Mouse (Mus musculus): ENCODE data around the gene Ccdc97. TPM values are rescaled to one million over a fixed set of nuclear protein-coding genes. Genes with fewer than 3 reads are reported as not detected.

Gene Ccdc97
- polyA plus RNA-seq, 1 experiment from 2014 or later: 33.7 TPM

GRCm38 (mm10) chr7:25703793-25704494, 14.9 kb downstream of the Ccdc97 start:
- Histone ChIP-seq H3K4me3 (replicated peaks; ENCODE audit: low read length) (no peak overlapping the region), H3K4me2 (ENCODE audit: low read length) (peak overlapping the region; percentile 62; the same call in 1 of the 2 replicates), H3K27me3 (replicated peaks; ENCODE audit: control insufficient read depth, insufficient read depth, low read length) (0 out of 2 replicates have a peak, but pooled peaks cover 5% of the 10 kb centered on the region), H3K9me3 (ENCODE audit: control insufficient read depth, low read length) (peaks cover 5% of the 10 kb centered on the region), H3K36me3 (ENCODE audit: control insufficient read depth, insufficient read depth) (no peaks in the 10 kb centered on the region), H3K4me1 (replicated peaks; ENCODE audit: control insufficient read depth, insufficient read depth, low read length) (peaks cover 6% of the 10 kb centered on the region), H3K9ac (replicated peaks; ENCODE audit: low read depth, low read length) (no peak overlapping the region), H3K27ac (ENCODE audit: low read length) (no peak overlapping the region)
- no peak for ATAC-seq
- 23% methylated on average over 10 of the region's 10 CpGs for WGBS

GRCm38 (mm10) chr7:25702350-25702749, 16.5 kb downstream of the Ccdc97 start:
- H3K27ac ChIP-seq (ENCODE audit: low read length): no peak overlapping the region
- no peak for ATAC-seq
- H3K27me3 ChIP-seq (replicated peaks; ENCODE audit: control insufficient read depth, insufficient read depth, low read length): 0 out of 2 replicates have a peak, but pooled peaks cover 5% of the 10 kb centered on the region
- no peak overlapping the region for H3K9ac ChIP-seq (replicated peaks; ENCODE audit: low read depth, low read length)
- no peak overlapping the region for H3K4me3 ChIP-seq (replicated peaks; ENCODE audit: low read length)
- peaks cover 6% of the 10 kb centered on the region for H3K4me1 ChIP-seq (replicated peaks; ENCODE audit: control insufficient read depth, insufficient read depth, low read length)
- peaks cover 5% of the 10 kb centered on the region for H3K9me3 ChIP-seq (ENCODE audit: control insufficient read depth, low read length)
- 98% methylated on average over 2 of the region's 2 CpGs for WGBS
- H3K4me2 ChIP-seq (ENCODE audit: low read length): no peak overlapping the region
- no peaks in the 10 kb centered on the region for H3K36me3 ChIP-seq (ENCODE audit: control insufficient read depth, insufficient read depth)

GRCm38 (mm10) chr7:25700732-25701131, 18.2 kb downstream of the Ccdc97 start:
- WGBS: 81% methylated on average over 12 of the region's 12 CpGs
- no peak overlapping the region for H3K4me2 ChIP-seq (ENCODE audit: low read length)
- H3K27ac ChIP-seq (ENCODE audit: low read length): no peak overlapping the region
- H3K4me3 ChIP-seq (replicated peaks; ENCODE audit: low read length): no peak overlapping the region
- H3K27me3 ChIP-seq (replicated peaks; ENCODE audit: control insufficient read depth, insufficient read depth, low read length): 0 out of 2 replicates have a peak, but pooled peaks cover 5% of the 10 kb centered on the region
- peaks cover 5% of the 10 kb centered on the region for H3K9me3 ChIP-seq (ENCODE audit: control insufficient read depth, low read length)
- peaks cover 6% of the 10 kb centered on the region for H3K4me1 ChIP-seq (replicated peaks; ENCODE audit: control insufficient read depth, insufficient read depth, low read length)
- ATAC-seq: no peak
- no peak overlapping the region for H3K9ac ChIP-seq (replicated peaks; ENCODE audit: low read depth, low read length)
- H3K36me3 ChIP-seq (ENCODE audit: control insufficient read depth, insufficient read depth): no peaks in the 10 kb centered on the region

GRCm38 (mm10) chr7:25699851-25700250, 19.0 kb downstream of the Ccdc97 start:
- WGBS: 54% methylated on average over 13 of the region's 13 CpGs
- Histone ChIP-seq H3K9me3 (ENCODE audit: control insufficient read depth, low read length) (peaks cover 5% of the 10 kb centered on the region), H3K27ac (ENCODE audit: low read length) (no peak overlapping the region), H3K36me3 (ENCODE audit: control insufficient read depth, insufficient read depth) (no peaks in the 10 kb centered on the region), H3K4me2 (ENCODE audit: low read length) (no peak overlapping the region), H3K4me1 (replicated peaks; ENCODE audit: control insufficient read depth, insufficient read depth, low read length) (peaks cover 4% of the 10 kb centered on the region), H3K9ac (replicated peaks; ENCODE audit: low read depth, low read length) (no peak overlapping the region), H3K27me3 (replicated peaks; ENCODE audit: control insufficient read depth, insufficient read depth, low read length) (0 out of 2 replicates have a peak, but pooled peaks cover 7% of the 10 kb centered on the region), H3K4me3 (replicated peaks; ENCODE audit: low read length) (no peak overlapping the region)
- no peak for ATAC-seq

GRCm38 (mm10) chr7:25694104-25694503, 24.8 kb downstream of the Ccdc97 start:
- H3K4me3 ChIP-seq (replicated peaks; ENCODE audit: low read length): no peak overlapping the region
- H3K36me3 ChIP-seq (ENCODE audit: control insufficient read depth, insufficient read depth): no peaks in the 10 kb centered on the region
- H3K9me3 ChIP-seq (ENCODE audit: control insufficient read depth, low read length): no peaks in the 10 kb centered on the region
- ATAC-seq: peak; percentile 45; the same call in 1 of the 2 replicates
- no peak overlapping the region for H3K27ac ChIP-seq (ENCODE audit: low read length)
- peaks cover 31% of the 10 kb centered on the region for H3K27me3 ChIP-seq (replicated peaks; ENCODE audit: control insufficient read depth, insufficient read depth, low read length)
- H3K9ac ChIP-seq (replicated peaks; ENCODE audit: low read depth, low read length): no peak overlapping the region
- H3K4me1 ChIP-seq (replicated peaks; ENCODE audit: control insufficient read depth, insufficient read depth, low read length): peaks cover 5% of the 10 kb centered on the region
- H3K4me2 ChIP-seq (ENCODE audit: low read length): no peak overlapping the region
- 43% methylated on average over 8 of the region's 8 CpGs for WGBS

GRCm38 (mm10) chr7:25690051-25690450, 28.8 kb downstream of the Ccdc97 start:
- H3K4me2 ChIP-seq (ENCODE audit: low read length): no peak overlapping the region
- no peak overlapping the region for H3K4me3 ChIP-seq (replicated peaks; ENCODE audit: low read length)
- 31% methylated on average over 5 of the region's 5 CpGs for WGBS

GRCm38 (mm10) chr7:25689603-25690021, 29.3 kb downstream of the Ccdc97 start:
- WGBS: 10% methylated on average over 12 of the region's 12 CpGs
- Histone ChIP-seq H3K9ac (replicated peaks; ENCODE audit: low read depth, low read length) (no peak overlapping the region), H3K4me2 (ENCODE audit: low read length) (peak overlapping the region; percentile 53), H3K36me3 (ENCODE audit: control insufficient read depth, insufficient read depth) (no peaks in the 10 kb centered on the region), H3K27ac (ENCODE audit: low read length) (no peak overlapping the region), H3K4me3 (replicated peaks; ENCODE audit: low read length) (peak overlapping the region; percentile 43), H3K9me3 (ENCODE audit: control insufficient read depth, low read length) (no peaks in the 10 kb centered on the region), H3K4me1 (replicated peaks; ENCODE audit: control insufficient read depth, insufficient read depth, low read length) (peaks cover 34% of the 10 kb centered on the region), H3K27me3 (replicated peaks; ENCODE audit: control insufficient read depth, insufficient read depth, low read length) (peaks cover 58% of the 10 kb centered on the region)
- ATAC-seq: no peak

More at GRCm38 (mm10) chr7:25690051-25690450, 28.8 kb downstream of the Ccdc97 start:
- Histone ChIP-seq H3K9ac (replicated peaks; ENCODE audit: low read depth, low read length) (no peak overlapping the region), H3K27ac (ENCODE audit: low read length) (no peak overlapping the region), H3K36me3 (ENCODE audit: control insufficient read depth, insufficient read depth) (no peaks in the 10 kb centered on the region), H3K9me3 (ENCODE audit: control insufficient read depth, low read length) (no peaks in the 10 kb centered on the region), H3K4me1 (replicated peaks; ENCODE audit: control insufficient read depth, insufficient read depth, low read length) (peaks cover 32% of the 10 kb centered on the region), H3K27me3 (replicated peaks; ENCODE audit: control insufficient read depth, insufficient read depth, low read length) (peaks cover 61% of the 10 kb centered on the region)
- ATAC-seq: no peak

- Histone ChIP-seq H3K36me3 (ENCODE audit: control insufficient read depth, insufficient read depth) (no peaks in the 10 kb centered on the region), H3K4me2 (ENCODE audit: low read length) (peak overlapping the region; percentile 53), H3K9ac (replicated peaks; ENCODE audit: low read depth, low read length) (peak overlapping the region; percentile 44), H3K27ac (ENCODE audit: low read length) (no peak overlapping the region), H3K4me3 (replicated peaks; ENCODE audit: low read length) (peak overlapping the region; percentile 43), H3K9me3 (ENCODE audit: control insufficient read depth, low read length) (no peaks in the 10 kb centered on the region), H3K4me1 (replicated peaks; ENCODE audit: control insufficient read depth, insufficient read depth, low read length) (peaks cover 34% of the 10 kb centered on the region), H3K27me3 (replicated peaks; ENCODE audit: control insufficient read depth, insufficient read depth, low read length) (peaks cover 58% of the 10 kb centered on the region)
- no peak for ATAC-seq
- WGBS: 1% methylated on average over 51 of the region's 52 CpGs
Measured at GRCm38 (mm10) chr7:25688810-25689586, 29.9 kb downstream of the Ccdc97 start.

- H3K4me2 ChIP-seq (ENCODE audit: low read length): peak overlapping the region; percentile 63
- under 1% methylated on average over 47 of the region's 47 CpGs for WGBS
- no peak for ATAC-seq
- H3K27ac ChIP-seq (ENCODE audit: low read length): no peak overlapping the region
- H3K9ac ChIP-seq (replicated peaks; ENCODE audit: low read depth, low read length): peak overlapping the region; percentile 23; the same call in 1 of the 2 replicates
- H3K36me3 ChIP-seq (ENCODE audit: control insufficient read depth, insufficient read depth): no peaks in the 10 kb centered on the region
- no peaks in the 10 kb centered on the region for H3K9me3 ChIP-seq (ENCODE audit: control insufficient read depth, low read length)
- H3K4me1 ChIP-seq (replicated peaks; ENCODE audit: control insufficient read depth, insufficient read depth, low read length): peaks cover 34% of the 10 kb centered on the region
- H3K27me3 ChIP-seq (replicated peaks; ENCODE audit: control insufficient read depth, insufficient read depth, low read length): peaks cover 58% of the 10 kb centered on the region
- peak overlapping the region; percentile 43 for H3K4me3 ChIP-seq (replicated peaks; ENCODE audit: low read length)
Measured at GRCm38 (mm10) chr7:25687811-25688401, 31.0 kb downstream of the Ccdc97 start.

Data from forebrain, embryonic 16.5 days (tissue).